In genomic region chr11:85485197-85485940, GRCm38 (mm10) we compare ENCODE assay signal across 20 mouse cellular contexts.
"Had no signal": no experiment of that assay in that cellular context is flagged by ENCODE, and none has a peak within 500 bp of the region (broad histone marks: within the 10 kb centered on the region; RNA-seq: fewer than 3 reads in every experiment).

No protein-coding gene starts in this region.

- H3K9me3 ChIP-seq: liver, embryonic 12.5 days; midbrain, embryonic 10.5 days; midbrain, embryonic 12.5 days; neural tube, embryonic 13.5 days; neural tube, embryonic 15.5 days; stomach, embryonic 15.5 days had no signal

- H3K27ac ChIP-seq: liver, embryonic 12.5 days; liver, embryonic 14.5 days; midbrain, embryonic 10.5 days; midbrain, embryonic 12.5 days; neural tube, embryonic 13.5 days; neural tube, embryonic 15.5 days; stomach, embryonic 15.5 days had no signal

- DNase-seq: lung, postnatal 14 days; lung, postnatal 4 days; midbrain, embryonic 14.5 days; retina, postnatal 1 day; right cerebral cortex, adult 18-20 months; right cerebral cortex, postnatal 25 days; right cerebral cortex, postnatal 4 days; spleen, adult 18-20 months; thymus, adult 18-20 months; thymus, postnatal 14 days; thymus, postnatal 36 days had no signal

- H3K27me3 ChIP-seq: liver, embryonic 12.5 days; midbrain, embryonic 12.5 days; neural tube, embryonic 13.5 days; neural tube, embryonic 15.5 days; stomach, embryonic 15.5 days had no signal

- H3K4me1 ChIP-seq: midbrain, embryonic 12.5 days; neural tube, embryonic 15.5 days; stomach, embryonic 15.5 days had no signal

- H3K36me3 ChIP-seq: liver, embryonic 12.5 days; midbrain, embryonic 10.5 days; midbrain, embryonic 12.5 days; neural tube, embryonic 13.5 days; neural tube, embryonic 15.5 days; stomach, embryonic 15.5 days had no signal

- H3K4me2 ChIP-seq: liver, embryonic 12.5 days; midbrain, embryonic 12.5 days; neural tube, embryonic 13.5 days; neural tube, embryonic 15.5 days; stomach, embryonic 15.5 days had no signal

- H3K4me3 ChIP-seq: liver, embryonic 12.5 days; midbrain, embryonic 10.5 days; midbrain, embryonic 12.5 days; myocyte; neural tube, embryonic 13.5 days; neural tube, embryonic 15.5 days; stomach, embryonic 15.5 days had no signal

- H3K9ac ChIP-seq: liver, embryonic 12.5 days; liver, embryonic 14.5 days; midbrain, embryonic 12.5 days; neural tube, embryonic 13.5 days; neural tube, embryonic 15.5 days; stomach, embryonic 15.5 days had no signal

- ATAC-seq: liver, embryonic 12.5 days; midbrain, embryonic 16.5 days had no signal
